Mouse (Mus musculus) ES-E14 (cell line): ENCODE measurements around the gene Nrxn3. TPM values are rescaled to one million over a fixed set of nuclear protein-coding genes. Genes with fewer than 3 reads are reported as not detected.

ENCODE experiments used
- DNase-seq: peaks from one replicate; pipeline ENCODE4 v3.0.0-alpha.2; 2013; ENCODE audit warnings: low read depth, low spot score
- H3K27ac ChIP-seq: 2 replicates; pipeline ENCODE4 v1.5.1; 2012; ENCODE audit warnings: low read depth, mild to moderate bottlenecking, low read length, moderate library complexity, mixed read lengths; ENCODE audit not compliant: poor library complexity, insufficient read depth, severe bottlenecking
- H3K36me3 ChIP-seq: 2 replicates; pipeline ENCODE4 v1.6.1; 2012; ENCODE audit warnings: mild to moderate bottlenecking, low read length, moderate library complexity, mixed read lengths; ENCODE audit not compliant: control insufficient read depth, poor library complexity, insufficient read depth, severe bottlenecking
- H3K4me1 ChIP-seq, 2 experiments: fragments of 150-350 bp in 1 of 2; sonication (generic) in 1 of 2; 2 replicates each; pipeline ENCODE4 v1.6.1; 2012; ENCODE audit warnings: low read length in 2 of 2, mild to moderate bottlenecking in 1 of 2, mixed read lengths in 1 of 2; ENCODE audit not compliant: control insufficient read depth in 2 of 2, insufficient read depth in 2 of 2, poor library complexity in 1 of 2
- H3K4me3 ChIP-seq, 2 experiments: fragments of 150-350 bp in 1 of 2; sonication (generic) in 1 of 2; 2 replicates each; pipeline ENCODE4 v1.5.1; 2012; ENCODE audit warnings: low read length in 2 of 2, low read depth in 1 of 2, mild to moderate bottlenecking in 1 of 2, mixed read lengths in 1 of 2; ENCODE audit not compliant: insufficient read depth in 1 of 2, poor library complexity in 1 of 2, severe bottlenecking in 1 of 2
- H3K9ac ChIP-seq: 2 replicates; pipeline ENCODE4 v1.6.1; 2012; ENCODE audit warnings: low read depth, mild to moderate bottlenecking, low read length, mixed read lengths; ENCODE audit not compliant: poor library complexity, insufficient read depth, severe bottlenecking
- H3K9me3 ChIP-seq: fragments of 150-350 bp; sonication (generic); 2 replicates; pipeline ENCODE4 v1.6.1; 2012; ENCODE audit warnings: low read depth, mild to moderate bottlenecking, low read length; ENCODE audit not compliant: control insufficient read depth, insufficient read depth
- CHD2 ChIP-seq: IDR thresholded peaks from 2 replicates; pipeline ENCODE4 v1.6.1; 2014; ENCODE audit warnings: mild to moderate bottlenecking, low read depth, low read length, inconsistent platforms
- HCFC1 ChIP-seq: IDR thresholded peaks from 2 replicates; pipeline ENCODE4 v1.6.1; 2012; ENCODE audit warnings: low read length, inconsistent platforms, borderline replicate concordance; ENCODE audit not compliant: insufficient read depth
- MAFK ChIP-seq: IDR thresholded peaks from 2 replicates; pipeline ENCODE4 v1.6.1; 2014; ENCODE audit warnings: mild to moderate bottlenecking, low read depth, low read length, inconsistent platforms; ENCODE audit not compliant: insufficient read depth
- ZC3H11A ChIP-seq: IDR thresholded peaks from 2 replicates; pipeline ENCODE4 v1.6.1; 2012; ENCODE audit warnings: low read depth, mild to moderate bottlenecking, inconsistent platforms, low read length, borderline replicate concordance
- ZNF384 ChIP-seq: IDR thresholded peaks from 2 replicates; pipeline ENCODE4 v1.6.1; 2012; ENCODE audit warnings: low read depth, low read length, inconsistent platforms
- in situ Hi-C, 2 experiments: fragments of 600-800 bp; cut with MboI; formaldehyde crosslinking; loops; one replicate each; pipeline ENCODE4 v1.15.1; 2025; ENCODE audit warnings: low sequenced_read_pairs in 2 of 2, inconsistent platforms in 1 of 2; ENCODE audit not compliant: unreplicated experiment in 2 of 2
- total RNA-seq: library from RNA; depleted of rRNA; stranded (reverse); fragments of 300-350 nt; gene quantifications from 2 replicates; pipeline ENCODE4 v1.2.3, GENCODE M21; 2012

Gene Nrxn3
- total RNA-seq, 1 experiment, result 0.13 TPM

DNA sequence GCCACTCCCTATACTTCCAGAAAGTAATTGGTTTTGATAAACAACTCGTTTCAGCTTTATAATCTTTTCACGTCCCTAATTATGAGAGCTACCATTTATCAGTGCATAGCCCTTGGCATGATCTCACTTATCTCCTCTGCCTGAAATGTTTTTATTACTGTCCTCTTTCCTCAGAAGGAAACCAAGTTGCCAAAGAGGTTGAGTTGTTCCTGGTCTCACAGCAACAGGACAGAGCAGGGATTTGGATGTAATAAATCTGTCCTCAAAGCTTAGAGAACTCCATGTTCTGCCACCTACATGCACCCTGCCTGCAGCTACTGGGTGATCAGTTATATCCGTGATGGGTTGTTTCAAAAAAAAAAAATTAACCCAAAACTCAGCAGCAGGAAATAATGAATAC, 1113.6 kb downstream of the Nrxn3 start:
- H3K4me3 ChIP-seq, result no peak overlapping the region
- H3K9me3 ChIP-seq, result no peaks in the 10 kb centered on the region
- in situ Hi-C loops, result no loop called here
- H3K4me1 ChIP-seq, result no peaks in the 10 kb centered on the region
- H3K9ac ChIP-seq, result no peak overlapping the region
- H3K36me3 ChIP-seq, result no peaks in the 10 kb centered on the region
- DNase-seq, result no peak
- H3K27ac ChIP-seq, result no peak overlapping the region
- no peak for TF ChIP-seq HCFC1
- TF ChIP-seq ZC3H11A, result no peak
- TF ChIP-seq ZNF384, result no peak

- no peak for DNase-seq
- Histone ChIP-seq H3K4me1 (no peaks in the 10 kb centered on the region), H3K9me3 (no peaks in the 10 kb centered on the region), H3K36me3 (no peaks in the 10 kb centered on the region), H3K27ac (no peak overlapping the region), H3K9ac (no peak overlapping the region), H3K4me3 (no peak overlapping the region)
- in situ Hi-C loops, result no loop called here
- TF ChIP-seq ZC3H11A, result no peak
- no peak for TF ChIP-seq ZNF384
- TF ChIP-seq MAFK, result no peak
- no peak for TF ChIP-seq HCFC1
- TF ChIP-seq CHD2, result no peak
Observed at GRCm38 (mm10) chr12:89842861-89843260, 1120.2 kb downstream of the Nrxn3 start.

GRCm38 (mm10) chr12:89848116-89848515, 1125.4 kb downstream of the Nrxn3 start:
- H3K4me3 ChIP-seq, result no peak overlapping the region
- in situ Hi-C loops, result no loop called here
- H3K4me1 ChIP-seq, result no peaks in the 10 kb centered on the region
- no peak overlapping the region for H3K27ac ChIP-seq
- no peaks in the 10 kb centered on the region for H3K36me3 ChIP-seq
- H3K9me3 ChIP-seq, result no peaks in the 10 kb centered on the region
- H3K9ac ChIP-seq, result no peak overlapping the region
- TF ChIP-seq HCFC1 (no peak), MAFK (no peak), ZNF384 (no peak), CHD2 (no peak), ZC3H11A (no peak)
- no peak for DNase-seq

DNA sequence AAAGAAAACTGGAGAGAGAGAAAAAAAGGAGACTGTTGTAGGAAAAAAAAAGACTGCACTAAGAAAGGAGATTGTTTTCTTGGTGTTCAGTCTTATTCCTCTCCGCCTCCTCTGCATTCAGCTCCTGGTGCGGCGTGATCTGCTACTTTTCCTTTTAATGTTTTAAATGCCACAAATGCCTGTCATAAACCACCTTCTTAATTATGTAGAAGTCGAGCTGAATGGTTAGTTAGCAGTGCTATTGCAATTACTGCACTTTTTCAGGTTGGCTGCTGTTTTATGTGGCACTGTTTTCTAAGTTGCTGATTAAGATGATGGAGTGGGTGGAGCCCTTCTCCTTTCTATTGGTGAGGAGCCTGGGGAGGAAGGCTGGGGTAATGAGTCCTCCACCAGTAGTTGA, 1131.7 kb downstream of the Nrxn3 start:
- no peak overlapping the region for H3K9ac ChIP-seq
- H3K27ac ChIP-seq, result no peak overlapping the region
- H3K4me1 ChIP-seq, result no peaks in the 10 kb centered on the region
- no peak for TF ChIP-seq ZNF384
- no peak for TF ChIP-seq MAFK
- no peak for TF ChIP-seq HCFC1
- TF ChIP-seq CHD2, result no peak
- no peak for TF ChIP-seq ZC3H11A
- no peaks in the 10 kb centered on the region for H3K9me3 ChIP-seq
- in situ Hi-C loops, result no loop called here
- H3K36me3 ChIP-seq, result no peaks in the 10 kb centered on the region
- no peak overlapping the region for H3K4me3 ChIP-seq
- DNase-seq, result no peak

DNA sequence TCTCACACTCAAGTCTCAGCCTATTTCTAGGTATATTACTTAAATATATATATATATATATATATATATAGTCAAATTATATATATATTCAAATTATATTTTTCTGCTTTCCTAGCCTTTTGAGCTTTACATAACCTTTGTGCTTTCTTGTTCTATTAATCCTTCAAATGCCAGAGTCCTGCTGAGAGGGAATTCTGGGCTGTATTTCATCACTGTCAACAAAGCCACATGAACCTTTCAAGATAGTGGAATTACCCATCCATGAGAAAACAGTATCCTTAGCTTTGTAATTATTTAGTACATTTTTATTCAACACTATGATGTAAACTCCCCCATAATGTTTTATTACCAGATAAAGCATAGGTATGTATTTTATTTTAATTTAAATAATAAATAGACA, 1144.4 kb downstream of the Nrxn3 start:
- Histone ChIP-seq H3K9me3 (no peaks in the 10 kb centered on the region), H3K36me3 (no peaks in the 10 kb centered on the region), H3K4me1 (no peaks in the 10 kb centered on the region), H3K9ac (no peak overlapping the region), H3K4me3 (no peak overlapping the region), H3K27ac (no peak overlapping the region)
- in situ Hi-C loops, result no loop called here
- TF ChIP-seq MAFK, result no peak
- no peak for TF ChIP-seq ZNF384
- TF ChIP-seq ZC3H11A, result no peak
- TF ChIP-seq HCFC1, result no peak
- TF ChIP-seq CHD2, result no peak
- no peak for DNase-seq
